Mouse (Mus musculus): ENCODE measurements at regions not wholly inside any gene's neighbourhood (a gene's known extent, or its start where the extent isn't known, plus 50 kb on each side); places are given as distances from the start of the nearest gene placed in this dataset.

GRCm38 (mm10) chr5:74880048-74880437, 164.5 kb downstream of the Chic2 start:
- intact Hi-C loops (cut with DNase I), result no loop called here

GRCm38 (mm10) chr5:74879098-74880047, 165.2 kb downstream of the Chic2 start:
- no peak overlapping the region for H3K4me3 ChIP-seq
- intact Hi-C loops (cut with DNase I), result no loop called here
- H3K27ac ChIP-seq, result no peak overlapping the region
- no peak for DNase-seq (ENCODE audit: extremely low spot score in 1 of 2, low spot score in 2 of 2)
- TF ChIP-seq CTCF (IDR thresholded peaks at IDR 0.05), result no peak

More at GRCm38 (mm10) chr5:74880048-74880437, 164.5 kb downstream of the Chic2 start:
- Histone ChIP-seq H3K27ac (no peak overlapping the region), H3K4me3 (no peak overlapping the region)
- no peak for DNase-seq (ENCODE audit: extremely low spot score in 1 of 2, low spot score in 2 of 2)
- TF ChIP-seq CTCF (IDR thresholded peaks at IDR 0.05), result no peak

- no peak for TF ChIP-seq CTCF (IDR thresholded peaks at IDR 0.05)
- no peak for DNase-seq (ENCODE audit: extremely low spot score in 1 of 2, low spot score in 2 of 2)
- intact Hi-C loops (cut with DNase I), result no loop called here
- Histone ChIP-seq H3K4me3 (no peak overlapping the region), H3K27ac (no peak overlapping the region)
Observed at GRCm38 (mm10) chr5:74877595-74877994, 167.0 kb downstream of the Chic2 start.

GRCm38 (mm10) chr5:74877185-74877584, 167.4 kb downstream of the Chic2 start:
- Histone ChIP-seq H3K4me3 (no peak overlapping the region), H3K27ac (no peak overlapping the region)
- no peak for DNase-seq (ENCODE audit: extremely low spot score in 1 of 2, low spot score in 2 of 2)
- no peak for TF ChIP-seq CTCF (IDR thresholded peaks at IDR 0.05)
- intact Hi-C loops (cut with DNase I), result no loop called here

- no peak overlapping the region for H3K27ac ChIP-seq
- no peak for TF ChIP-seq CTCF (IDR thresholded peaks at IDR 0.05)
- intact Hi-C loops (cut with DNase I), result no loop called here
- no peak overlapping the region for H3K4me3 ChIP-seq
- peak in 1 of 2 experiments; percentile 9 for DNase-seq (ENCODE audit: extremely low spot score in 1 of 2, low spot score in 2 of 2)
Observed at GRCm38 (mm10) chr5:74874691-74875090, 169.9 kb downstream of the Chic2 start.

GRCm38 (mm10) chr5:74870615-74871014, 167.9 kb upstream of the Lnx1 start:
- Histone ChIP-seq H3K4me3 (no peak overlapping the region), H3K27ac (no peak overlapping the region)
- DNase-seq (ENCODE audit: extremely low spot score in 1 of 2, low spot score in 2 of 2), result no peak
- TF ChIP-seq CTCF (IDR thresholded peaks at IDR 0.05), result no peak
- intact Hi-C loops (cut with DNase I), result no loop called here

- no peak overlapping the region for H3K27ac ChIP-seq
- DNase-seq (ENCODE audit: extremely low spot score in 1 of 2, low spot score in 2 of 2), result no peak
- intact Hi-C loops (cut with DNase I), result no loop called here
- H3K4me3 ChIP-seq, result no peak overlapping the region
- no peak for TF ChIP-seq CTCF (IDR thresholded peaks at IDR 0.05)
Observed at GRCm38 (mm10) chr5:74867113-74867785, 164.5 kb upstream of the Lnx1 start.

GRCm38 (mm10) chr5:74866697-74867096, 164.0 kb upstream of the Lnx1 start:
- DNase-seq (ENCODE audit: extremely low spot score in 1 of 2, low spot score in 2 of 2), result no peak
- TF ChIP-seq CTCF (IDR thresholded peaks at IDR 0.05), result no peak
- H3K4me3 ChIP-seq, result no peak overlapping the region
- no peak overlapping the region for H3K27ac ChIP-seq
- intact Hi-C loops (cut with DNase I), result no loop called here

- TF ChIP-seq CTCF (IDR thresholded peaks at IDR 0.05), result no peak
- intact Hi-C loops (cut with DNase I), result loop anchor here (2.0 kb wide), 1 partner anchor 65 kb away; no protein-coding TSS in a partner anchor
- no peak overlapping the region for H3K4me3 ChIP-seq
- no peak for DNase-seq (ENCODE audit: extremely low spot score in 1 of 2, low spot score in 2 of 2)
- H3K27ac ChIP-seq, result no peak overlapping the region
Observed at GRCm38 (mm10) chr5:74865446-74865845, 162.7 kb upstream of the Lnx1 start.

GRCm38 (mm10) chr5:74864540-74865157, 161.9 kb upstream of the Lnx1 start:
- Histone ChIP-seq H3K27ac (no peak overlapping the region), H3K4me3 (no peak overlapping the region)
- DNase-seq (ENCODE audit: extremely low spot score in 1 of 2, low spot score in 2 of 2), result no peak
- intact Hi-C loops (cut with DNase I), result loop anchor here (2.0 kb wide), 1 partner anchor 64 kb away; no protein-coding TSS in a partner anchor
- no peak for TF ChIP-seq CTCF (IDR thresholded peaks at IDR 0.05)

- no peak overlapping the region for H3K27ac ChIP-seq
- no peak for TF ChIP-seq CTCF (IDR thresholded peaks at IDR 0.05)
- intact Hi-C loops (cut with DNase I), result no loop called here
- no peak for DNase-seq (ENCODE audit: extremely low spot score in 1 of 2, low spot score in 2 of 2)
- H3K4me3 ChIP-seq, result no peak overlapping the region
Observed at GRCm38 (mm10) chr5:74861297-74861696, 158.6 kb upstream of the Lnx1 start.

- intact Hi-C loops (cut with DNase I), result no loop called here
- no peak for DNase-seq (ENCODE audit: extremely low spot score in 1 of 2, low spot score in 2 of 2)
- no peak for TF ChIP-seq CTCF (IDR thresholded peaks at IDR 0.05)
- no peak overlapping the region for H3K4me3 ChIP-seq
- H3K27ac ChIP-seq, result no peak overlapping the region
Observed at GRCm38 (mm10) chr5:74857861-74858260, 155.1 kb upstream of the Lnx1 start.
